Mouse (Mus musculus): ENCODE results near the gene Cnbd2. TPM values are rescaled to one million over a fixed set of nuclear protein-coding genes. Genes with fewer than 3 reads are reported as not detected.
A peak's percentile ranks its signal among the peaks of the same experiment; 100 is the strongest.

The Cnbd2 gene
- polyA plus RNA-seq (2014; fragmentation: Nextera tagmentation; extraction: Ambion mirVana): 3.5 and 3.9 TPM in 2 replicates

GRCm38 (mm10) chr2:156312297-156312897 lies at the start of gene Cnbd2, which contains the start of gene Scand1:
Gene Cnbd2 (plus strand): TSS chr2:156312299.
Gene Scand1 (minus strand): TSS chr2:156312704.
- TF ChIP-seq CTCF (IDR thresholded peaks at IDR 0.05; ENCODE audit: low read depth): peak; percentile 46
- H3K4me3 ChIP-seq (ENCODE audit: low read depth, low read length): peak within 1 kb of the TSS; percentile 93
- H3K27me3 ChIP-seq (ENCODE audit: insufficient read depth, low read length): no peaks in the 10 kb centered on the region
- DNase-seq (peak; percentile 88), ATAC-seq (ENCODE audit: insufficient read depth) (peak; percentile 92)
- H3K9ac ChIP-seq: peak within 1 kb of the TSS; percentile 89
- H3K4me1 ChIP-seq (ENCODE audit: insufficient read depth): peaks cover 3% of the 10 kb centered on the region
- peak within 1 kb of the TSS; percentile 98 for H3K27ac ChIP-seq (ENCODE audit: low read depth)
- H3K9me3 ChIP-seq (ENCODE audit: low read depth, low read length): no peaks in the 10 kb centered on the region
- WGBS: under 1% methylated on average over 49 of the region's 49 CpGs
- H3K4me2 ChIP-seq: peak within 1 kb of the TSS; percentile 87
- H3K36me3 ChIP-seq (ENCODE audit: insufficient read depth): peaks cover 16% of the 10 kb centered on the region

- H3K9ac ChIP-seq: no peak overlapping the region
- no peaks in the 10 kb centered on the region for H3K4me1 ChIP-seq (ENCODE audit: insufficient read depth)
- H3K9me3 ChIP-seq (ENCODE audit: low read depth, low read length): no peaks in the 10 kb centered on the region
- H3K27me3 ChIP-seq (ENCODE audit: insufficient read depth, low read length): no peaks in the 10 kb centered on the region
- ATAC-seq (ENCODE audit: insufficient read depth): no peak
- TF ChIP-seq CTCF (IDR thresholded peaks at IDR 0.05; ENCODE audit: low read depth): no peak
- H3K27ac ChIP-seq (ENCODE audit: low read depth): no peak overlapping the region
- H3K4me3 ChIP-seq (ENCODE audit: low read depth, low read length): no peak overlapping the region
- H3K36me3 ChIP-seq (ENCODE audit: insufficient read depth): peaks cover 38% of the 10 kb centered on the region
- 84% methylated on average over 4 of the region's 4 CpGs for WGBS
- H3K4me2 ChIP-seq: no peak overlapping the region
- no peak for DNase-seq
Observed at GRCm38 (mm10) chr2:156263204-156263893, 48.8 kb upstream of the Cnbd2 start.

- Histone ChIP-seq H3K9ac (no peak overlapping the region), H3K27ac (ENCODE audit: low read depth) (no peak overlapping the region), H3K27me3 (ENCODE audit: insufficient read depth, low read length) (no peaks in the 10 kb centered on the region), H3K9me3 (ENCODE audit: low read depth, low read length) (no peaks in the 10 kb centered on the region), H3K36me3 (ENCODE audit: insufficient read depth) (peaks cover 40% of the 10 kb centered on the region), H3K4me3 (ENCODE audit: low read depth, low read length) (no peak overlapping the region), H3K4me2 (no peak overlapping the region), H3K4me1 (ENCODE audit: insufficient read depth) (no peaks in the 10 kb centered on the region)
- no peak for TF ChIP-seq CTCF (IDR thresholded peaks at IDR 0.05; ENCODE audit: low read depth)
- WGBS: 93% methylated on average over 9 of the region's 9 CpGs
- ATAC-seq (ENCODE audit: insufficient read depth) (no peak), DNase-seq (no peak)
Observed at GRCm38 (mm10) chr2:156267636-156268035, 44.5 kb upstream of the Cnbd2 start.

GRCm38 (mm10) chr2:156272553-156272952 lies 39.5 kb upstream of the Cnbd2 start:
- H3K36me3 ChIP-seq (ENCODE audit: insufficient read depth): peaks cover 50% of the 10 kb centered on the region
- H3K27ac ChIP-seq (ENCODE audit: low read depth): no peak overlapping the region
- DNase-seq (no peak), ATAC-seq (ENCODE audit: insufficient read depth) (no peak)
- no peak overlapping the region for H3K4me3 ChIP-seq (ENCODE audit: low read depth, low read length)
- 84% methylated on average over 6 of the region's 6 CpGs for WGBS
- no peaks in the 10 kb centered on the region for H3K27me3 ChIP-seq (ENCODE audit: insufficient read depth, low read length)
- no peaks in the 10 kb centered on the region for H3K9me3 ChIP-seq (ENCODE audit: low read depth, low read length)
- no peak for TF ChIP-seq CTCF (IDR thresholded peaks at IDR 0.05; ENCODE audit: low read depth)
- no peak overlapping the region for H3K9ac ChIP-seq
- no peaks in the 10 kb centered on the region for H3K4me1 ChIP-seq (ENCODE audit: insufficient read depth)
- H3K4me2 ChIP-seq: no peak overlapping the region

- Histone ChIP-seq H3K27ac (ENCODE audit: low read depth) (no peak overlapping the region; the same call in 1 of the 2 replicates), H3K9me3 (ENCODE audit: low read depth, low read length) (no peaks in the 10 kb centered on the region), H3K36me3 (ENCODE audit: insufficient read depth) (peaks cover 59% of the 10 kb centered on the region), H3K27me3 (ENCODE audit: insufficient read depth, low read length) (no peaks in the 10 kb centered on the region), H3K4me1 (ENCODE audit: insufficient read depth) (no peaks in the 10 kb centered on the region), H3K4me3 (ENCODE audit: low read depth, low read length) (no peak overlapping the region), H3K9ac (no peak overlapping the region), H3K4me2 (no peak overlapping the region)
- 35% methylated on average over 4 of the region's 4 CpGs for whole genome bisulfite sequencing
- peak; percentile 85 for TF ChIP-seq CTCF (IDR thresholded peaks at IDR 0.05; ENCODE audit: low read depth)
- DNase-seq: peak; percentile 91
- ATAC-seq (ENCODE audit: insufficient read depth): peak; percentile 70
Observed at GRCm38 (mm10) chr2:156278226-156279017, 33.7 kb upstream of the Cnbd2 start.

- no peak overlapping the region for H3K4me2 ChIP-seq
- no peak overlapping the region for H3K27ac ChIP-seq (ENCODE audit: low read depth)
- peaks cover 54% of the 10 kb centered on the region for H3K36me3 ChIP-seq (ENCODE audit: insufficient read depth)
- no peaks in the 10 kb centered on the region for H3K9me3 ChIP-seq (ENCODE audit: low read depth, low read length)
- no peak for ATAC-seq (ENCODE audit: insufficient read depth)
- H3K9ac ChIP-seq: no peak overlapping the region
- no peak overlapping the region for H3K4me3 ChIP-seq (ENCODE audit: low read depth, low read length)
- DNase-seq: no peak
- no peak for TF ChIP-seq CTCF (IDR thresholded peaks at IDR 0.05; ENCODE audit: low read depth)
- H3K27me3 ChIP-seq (ENCODE audit: insufficient read depth, low read length): no peaks in the 10 kb centered on the region
- 78% methylated on average over 4 of the region's 4 CpGs for WGBS
- H3K4me1 ChIP-seq (ENCODE audit: insufficient read depth): no peaks in the 10 kb centered on the region
Observed at GRCm38 (mm10) chr2:156281227-156281626, 30.9 kb upstream of the Cnbd2 start.

- ATAC-seq (ENCODE audit: insufficient read depth) (no peak), DNase-seq (no peak)
Observed at GRCm38 (mm10) chr2:156285161-156285560, 26.9 kb upstream of the Cnbd2 start.

More at GRCm38 (mm10) chr2:156285161-156285560, 26.9 kb upstream of the Cnbd2 start:
- 74% methylated on average over 2 of the region's 2 CpGs for WGBS
- no peak overlapping the region for H3K4me3 ChIP-seq (ENCODE audit: low read depth, low read length)
- no peaks in the 10 kb centered on the region for H3K9me3 ChIP-seq (ENCODE audit: low read depth, low read length)
- no peak overlapping the region for H3K4me2 ChIP-seq
- TF ChIP-seq CTCF (IDR thresholded peaks at IDR 0.05; ENCODE audit: low read depth): no peak
- no peak overlapping the region for H3K27ac ChIP-seq (ENCODE audit: low read depth)
- peaks cover 48% of the 10 kb centered on the region for H3K36me3 ChIP-seq (ENCODE audit: insufficient read depth)
- no peak overlapping the region for H3K9ac ChIP-seq
- no peaks in the 10 kb centered on the region for H3K27me3 ChIP-seq (ENCODE audit: insufficient read depth, low read length)
- H3K4me1 ChIP-seq (ENCODE audit: insufficient read depth): no peaks in the 10 kb centered on the region

Data from lung, embryonic 14.5 days (tissue).